Mouse (Mus musculus) brain, embryonic 14.5 days (tissue): ENCODE results near the gene Sirpa. TPM values are rescaled to one million over a fixed set of nuclear protein-coding genes. Genes with fewer than 3 reads are reported as not detected.

ENCODE experiments used
- DNase-seq: peaks from one replicate; pipeline ENCODE4 v3.0.0-alpha.2; 2011; ENCODE audit warnings: low read depth
- CTCF ChIP-seq: fragments of 200-500 bp; IDR thresholded peaks from 2 replicates; pipeline ENCODE4 v1.5.1; 2012; ENCODE audit warnings: inconsistent platforms, mild to moderate bottlenecking, moderate library complexity, borderline replicate concordance; ENCODE audit not compliant: insufficient read depth, insufficient read length; ENCODE audit errors: extremely low read depth
- POLR2A ChIP-seq: fragments of 200-500 bp; IDR thresholded peaks from 2 replicates; pipeline ENCODE4 v1.6.1; 2012; ENCODE audit warnings: mild to moderate bottlenecking, inconsistent platforms, borderline replicate concordance; ENCODE audit not compliant: poor library complexity, insufficient read depth, insufficient read length, severe bottlenecking; ENCODE audit errors: extremely low read depth
- polyA plus RNA-seq: library from polyadenylated mRNA; depleted of rRNA; stranded (reverse); fragments of >200 nt; gene quantifications from 2 replicates; pipeline ENCODE4 v1.2.3, GENCODE M21; 2012; rRNA removed

Gene Sirpa
- polyA plus RNA-seq, 1 experiment = 44.6 TPM

DNA sequence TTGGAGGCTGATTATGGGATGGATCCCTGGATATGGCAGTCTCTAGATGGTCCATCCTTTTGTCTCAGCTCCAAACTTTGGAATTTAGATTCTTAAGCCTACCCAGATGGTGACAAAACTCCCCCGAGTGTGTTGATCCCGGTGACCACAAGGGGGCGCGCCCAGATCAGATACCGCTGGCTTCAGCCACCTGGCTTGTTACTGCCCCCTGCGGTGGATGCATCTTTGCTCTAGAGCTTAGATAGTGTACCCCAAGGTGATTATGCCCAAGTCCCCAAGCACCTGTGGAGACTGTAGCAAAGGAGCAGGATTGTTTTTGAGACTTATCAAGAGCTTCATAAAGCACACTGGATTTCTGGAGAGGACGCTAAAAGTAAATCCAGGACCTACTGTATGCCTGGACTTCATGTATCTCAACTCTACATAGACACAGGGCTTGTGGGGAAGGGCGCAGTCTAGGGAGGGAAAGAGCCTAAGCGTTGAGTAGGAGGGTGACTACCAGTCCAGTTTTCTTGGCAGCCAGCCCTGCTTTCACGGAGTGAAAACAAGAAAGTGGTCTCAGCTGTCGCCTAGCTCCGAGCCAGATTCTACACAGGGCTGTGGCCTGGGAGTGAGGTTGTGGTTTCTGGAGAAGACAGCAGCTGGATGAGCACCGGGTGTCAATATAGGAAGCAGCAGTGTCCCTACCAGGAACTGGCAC is 82.5 kb downstream of the Sirpa start:
- TF ChIP-seq POLR2A (no peak), CTCF (peak; percentile 92)
- DNase-seq = peak; percentile 79

DNA sequence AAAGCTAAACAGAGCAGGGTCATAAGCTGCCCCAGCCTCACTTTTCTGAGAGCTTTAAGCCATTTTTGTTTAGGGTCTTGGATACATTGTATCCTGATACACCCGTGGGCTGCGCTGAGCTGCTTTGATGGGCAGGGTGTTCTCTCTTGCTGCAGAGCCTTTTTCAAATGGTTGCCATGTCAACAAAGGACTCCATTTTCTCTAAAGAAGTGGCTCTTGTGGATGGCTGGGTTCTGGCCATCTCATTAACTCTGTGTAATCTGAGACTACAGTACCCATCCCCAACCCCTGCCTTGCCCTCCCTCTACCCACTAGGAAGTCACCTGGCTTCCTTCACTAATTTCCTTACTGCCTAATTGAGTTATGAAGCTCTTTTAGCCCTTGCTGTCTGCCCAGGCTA is 85.0 kb downstream of the Sirpa start:
- peak; percentile 84 for DNase-seq
- TF ChIP-seq CTCF (no peak), POLR2A (no peak)

DNA sequence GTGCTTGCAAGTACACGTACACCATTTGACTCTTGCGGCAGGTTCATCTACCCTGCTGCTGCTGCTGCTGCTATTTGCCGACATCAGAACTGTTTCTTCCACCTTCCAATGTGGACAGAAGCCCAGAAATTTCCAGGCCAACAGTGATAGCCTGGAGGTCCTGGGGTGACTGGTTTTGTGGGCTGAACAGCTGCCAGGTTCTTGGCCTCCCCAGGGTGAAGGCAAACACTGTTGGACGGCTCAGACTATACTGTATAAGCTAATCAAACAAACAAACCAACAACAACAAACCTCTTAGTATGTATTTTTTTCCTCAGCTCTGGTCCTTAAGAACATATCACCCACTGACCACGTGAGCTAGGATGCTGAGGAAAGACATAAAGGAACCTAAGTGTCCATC is 86.4 kb downstream of the Sirpa start:
- no peak for DNase-seq
- TF ChIP-seq POLR2A (no peak), CTCF (no peak)

DNA sequence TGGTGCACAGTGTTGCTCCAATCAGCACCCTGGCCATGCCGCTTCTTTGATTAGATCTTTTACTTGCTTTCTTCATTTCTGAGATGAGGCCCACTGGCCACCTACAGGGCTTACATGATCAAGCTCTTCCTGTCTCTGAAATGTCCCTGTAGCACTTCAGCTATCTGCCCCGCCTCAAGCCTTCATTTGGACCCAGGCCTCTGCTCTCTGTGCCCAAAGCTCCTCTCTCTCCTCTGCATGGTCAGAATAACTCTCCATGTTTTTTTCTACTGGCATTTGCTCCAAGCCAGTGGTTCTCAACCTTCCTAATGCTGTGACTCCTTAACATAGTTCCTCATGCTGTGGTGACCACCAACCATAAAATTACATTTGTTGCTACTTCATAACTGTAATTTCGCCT is 87.6 kb downstream of the Sirpa start:
- DNase-seq = no peak
- TF ChIP-seq POLR2A = no peak
- no peak for TF ChIP-seq CTCF

Other genes with a start within 250 kb of the Sirpa start
- 0.10 TPM in 1 of 2 replicates, not detected in the other for gene Il1b, start 221.7 kb upstream of the Sirpa start, polyA plus RNA-seq
- gene F830045P16Rik, start 56.2 kb upstream of the Sirpa start, polyA plus RNA-seq = not detected in 2 replicates
- gene Pdyn, start 107.0 kb downstream of the Sirpa start, polyA plus RNA-seq = 4.3 and 6.9 TPM in 2 replicates
- 24.2 and 24.6 TPM in 2 replicates for gene Stk35, start 207.7 kb downstream of the Sirpa start, polyA plus RNA-seq